Mouse (Mus musculus) midbrain, embryonic 14.5 days (tissue): ENCODE data around the gene Pacs1. TPM values are rescaled to one million over a fixed set of nuclear protein-coding genes. Genes with fewer than 3 reads are reported as not detected.
A peak's percentile ranks its signal among the peaks of the same experiment; 100 is the strongest.

Experiments
- ATAC-seq: fragments of 200-750 bp; cut with Nextera tagmentation; 2 replicates; pipeline ENCODE4 v1.8.0; 2017; ENCODE audit warnings: moderate number of reproducible peaks, moderate library complexity; ENCODE audit not compliant: low FRiP score, low TSS enrichment
- DNase-seq: peaks from one replicate; pipeline ENCODE4 v3.0.0-alpha.2; 2015
- H3K27ac ChIP-seq: fragments of 300-500 bp; sonication (generic); replicated peaks from 2 replicates; pipeline ENCODE4 v1.5.1; 2014; ENCODE audit warnings: mild to moderate bottlenecking, low read depth, low read length, moderate library complexity
- H3K27me3 ChIP-seq: fragments of 300-500 bp; sonication (generic); 2 replicates; pipeline ENCODE4 v1.6.1; 2014; ENCODE audit warnings: low read length, control low read depth, mixed read lengths; ENCODE audit not compliant: control insufficient read depth, insufficient read depth
- H3K36me3 ChIP-seq: fragments of 300-500 bp; sonication (generic); 2 replicates; pipeline ENCODE4 v1.6.1; 2014; ENCODE audit warnings: low read length, control low read depth; ENCODE audit not compliant: control insufficient read depth, insufficient read depth
- H3K4me1 ChIP-seq: fragments of 300-500 bp; sonication (generic); 2 replicates; pipeline ENCODE4 v1.6.1; 2014; ENCODE audit warnings: mild to moderate bottlenecking, antibody characterized with exemption, low read length, control low read depth; ENCODE audit not compliant: control insufficient read depth, insufficient read depth
- H3K4me2 ChIP-seq: fragments of 300-500 bp; sonication (generic); 2 replicates; pipeline ENCODE4 v1.6.1; 2014; ENCODE audit warnings: mild to moderate bottlenecking, low read length, moderate library complexity
- H3K4me3 ChIP-seq: fragments of 300-500 bp; sonication (generic); replicated peaks from 2 replicates; pipeline ENCODE4 v1.5.1; 2014; ENCODE audit warnings: low read depth, low read length
- H3K9ac ChIP-seq: fragments of 300-500 bp; sonication (generic); replicated peaks from 2 replicates; pipeline ENCODE4 v1.6.1; 2014; ENCODE audit warnings: mild to moderate bottlenecking, low read length, moderate library complexity
- H3K9me3 ChIP-seq: fragments of 300-500 bp; sonication (generic); 2 replicates; pipeline ENCODE4 v1.6.1; 2016; ENCODE audit warnings: low read length, control low read depth, mixed read lengths; ENCODE audit not compliant: control insufficient read depth
- WGBS: fragments of 180-500 bp; shearing (Covaris S2); extraction: QIAGEN DNeasy Blood & Tissue Kit; methylation state at CpG from one replicate; pipeline ENCODE4 v1.1.7; 2014; 5-methylcytosine and 5-hydroxymethylcytosine counted together
- polyA plus RNA-seq: library from polyadenylated mRNA; unstranded; fragments of >200 nt; fragmentation: Nextera tagmentation; extraction: Ambion mirVana; gene quantifications from 2 replicates; pipeline ENCODE4 v1.2.1, GENCODE M21; 2014

Pacs1 gene
- polyA plus RNA-seq, 1 experiment from 2014 or later, result 48.4 TPM

DNA sequence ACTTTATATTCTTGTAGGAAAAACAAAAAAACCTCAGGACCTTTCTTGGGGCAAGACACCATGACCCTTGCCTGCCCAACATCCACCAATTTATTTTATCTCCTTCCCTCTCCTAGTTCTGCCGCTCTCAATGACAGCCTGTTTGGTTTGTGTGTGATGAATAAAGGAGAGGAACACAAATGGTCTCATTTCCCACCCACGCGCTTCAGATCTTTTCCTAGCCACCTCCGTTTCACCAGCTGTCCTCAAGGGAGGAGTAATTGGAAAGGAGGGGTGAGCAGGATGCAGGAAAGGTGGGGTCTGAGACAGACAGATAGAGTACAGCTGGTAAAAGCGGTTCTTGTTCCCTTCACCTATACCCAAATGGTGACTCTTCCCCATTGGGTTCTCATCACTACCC is 23.7 kb upstream of the Pacs1 start:
- ATAC-seq (no peak), DNase-seq (no peak)
- 86% methylated on average over 5 of the region's 5 CpGs for WGBS
- Histone ChIP-seq H3K9me3 (no peaks in the 10 kb centered on the region), H3K36me3 (peaks cover 17% of the 10 kb centered on the region), H3K9ac (no peak overlapping the region), H3K4me1 (peaks cover 30% of the 10 kb centered on the region), H3K4me2 (no peak overlapping the region), H3K27ac (no peak overlapping the region), H3K27me3 (no peaks in the 10 kb centered on the region), H3K4me3 (no peak overlapping the region)

DNA sequence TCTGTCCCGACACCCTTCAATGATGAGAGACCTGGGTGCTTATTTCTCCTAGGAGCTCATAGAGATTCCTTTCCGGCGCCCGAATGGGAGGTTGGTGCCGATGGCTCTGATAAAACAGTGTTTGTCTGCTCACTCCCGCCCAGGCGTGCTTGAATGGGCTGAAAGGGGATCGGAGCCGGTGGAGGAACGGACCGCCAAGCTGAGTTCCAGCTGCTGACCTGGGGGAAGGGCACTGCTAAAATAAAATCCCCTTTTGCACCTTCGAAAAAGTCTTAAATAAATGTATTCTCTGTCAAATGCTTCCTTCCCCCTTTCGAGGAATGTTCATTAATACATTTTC is 22.8 kb upstream of the Pacs1 start:
- Histone ChIP-seq H3K4me2 (peak overlapping the region; percentile 75), H3K27ac (peak overlapping the region; percentile 88), H3K9ac (peak overlapping the region; percentile 84), H3K4me3 (peak overlapping the region; percentile 93), H3K9me3 (no peaks in the 10 kb centered on the region), H3K4me1 (peaks cover 30% of the 10 kb centered on the region), H3K27me3 (no peaks in the 10 kb centered on the region), H3K36me3 (peaks cover 25% of the 10 kb centered on the region)
- DNase-seq (no peak), ATAC-seq (peak; percentile 7; the same call in 1 of the 2 replicates)
- WGBS, result 8% methylated on average over 13 of the region's 13 CpGs

- H3K4me1 ChIP-seq, result peaks cover 30% of the 10 kb centered on the region
- H3K9ac ChIP-seq, result peak within 1 kb of the TSS; percentile 84
- H3K9me3 ChIP-seq, result no peaks in the 10 kb centered on the region
- H3K4me2 ChIP-seq, result peak within 1 kb of the TSS; percentile 78
- peak within 1 kb of the TSS; percentile 93 for H3K4me3 ChIP-seq
- no peaks in the 10 kb centered on the region for H3K27me3 ChIP-seq
- peak within 1 kb of the TSS; percentile 88 for H3K27ac ChIP-seq
- H3K36me3 ChIP-seq, result peaks cover 31% of the 10 kb centered on the region
- under 1% methylated on average over 46 of the region's 46 CpGs for WGBS
- DNase-seq, result peak; percentile 100
- ATAC-seq, result peak; percentile 93
Observed at GRCm38 (mm10) chr19:5294972-5295735, 22.2 kb upstream of the Pacs1 start, which contains the start of gene Sf3b2. TSS of gene Sf3b2 (minus strand) at chr19:5295455.

DNA sequence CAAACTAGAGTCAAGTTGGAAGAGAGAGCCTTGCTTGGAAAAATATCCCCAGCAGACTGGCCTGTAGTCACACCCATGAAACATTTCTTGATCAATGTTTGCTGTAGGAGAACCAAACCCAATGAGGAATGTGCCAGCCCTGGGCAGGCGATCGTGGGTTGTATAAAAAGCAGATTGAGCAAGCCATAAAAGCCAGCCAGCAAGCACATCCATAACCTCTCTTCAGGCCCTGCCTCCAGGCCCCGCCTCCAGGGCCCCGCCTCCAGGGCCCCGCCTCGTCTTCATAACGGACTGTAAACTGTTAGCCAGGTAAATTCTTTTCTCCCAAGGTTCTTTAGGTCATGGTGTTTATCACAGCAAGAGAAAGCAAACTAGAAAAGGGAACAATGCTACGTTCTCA is 5.5 kb upstream of the Pacs1 start:
- no peak overlapping the region for H3K4me3 ChIP-seq
- ATAC-seq, result no peak
- H3K27me3 ChIP-seq, result no peaks in the 10 kb centered on the region
- WGBS, result 89% methylated on average over 8 of the region's 8 CpGs
- DNase-seq, result no peak
- H3K9ac ChIP-seq, result no peak overlapping the region
- no peak overlapping the region for H3K4me2 ChIP-seq
- no peaks in the 10 kb centered on the region for H3K9me3 ChIP-seq
- peaks cover 84% of the 10 kb centered on the region for H3K36me3 ChIP-seq
- 0 out of 2 replicates have a peak, but pooled peaks cover 3% of the 10 kb centered on the region for H3K4me1 ChIP-seq
- no peak overlapping the region for H3K27ac ChIP-seq

DNA sequence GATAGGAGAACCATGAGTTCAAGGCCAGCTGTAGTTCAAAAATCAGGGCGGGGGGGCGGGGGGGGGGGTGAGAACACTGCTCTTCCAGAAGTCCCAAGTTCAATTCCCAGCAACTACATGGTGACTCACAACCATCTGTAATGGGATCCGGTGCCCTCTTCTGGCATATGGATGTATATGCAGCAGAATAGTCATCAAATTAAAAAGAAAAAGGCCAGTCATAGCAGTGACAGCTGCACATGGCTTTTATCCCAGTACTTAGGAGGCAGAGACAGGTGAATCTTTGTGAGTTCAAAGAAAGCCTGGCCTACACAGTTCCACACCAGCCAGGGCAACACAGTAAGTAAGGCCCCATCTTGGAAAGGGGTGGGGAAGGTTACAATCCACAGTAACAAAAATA is 4.2 kb upstream of the Pacs1 start:
- no peak overlapping the region for H3K4me3 ChIP-seq
- no peak overlapping the region for H3K4me2 ChIP-seq
- H3K4me1 ChIP-seq, result peaks cover 3% of the 10 kb centered on the region; the same call in 1 of the 2 replicates
- DNase-seq (peak; percentile 19), ATAC-seq (no peak)
- H3K9ac ChIP-seq, result no peak overlapping the region
- 89% methylated on average over 3 of the region's 3 CpGs for WGBS
- H3K36me3 ChIP-seq, result peaks cover 73% of the 10 kb centered on the region
- no peaks in the 10 kb centered on the region for H3K9me3 ChIP-seq
- no peak overlapping the region for H3K27ac ChIP-seq
- no peaks in the 10 kb centered on the region for H3K27me3 ChIP-seq

GRCm38 (mm10) chr19:5276531-5276930 is 3.6 kb upstream of the Pacs1 start:
- 91% methylated on average over 2 of the region's 2 CpGs for WGBS
- ATAC-seq (no peak), DNase-seq (no peak)
- Histone ChIP-seq H3K9me3 (no peaks in the 10 kb centered on the region), H3K27me3 (no peaks in the 10 kb centered on the region), H3K4me1 (peaks cover 9% of the 10 kb centered on the region), H3K4me2 (no peak overlapping the region), H3K36me3 (peaks cover 67% of the 10 kb centered on the region), H3K9ac (no peak overlapping the region), H3K27ac (no peak overlapping the region), H3K4me3 (no peak overlapping the region)

- H3K36me3 ChIP-seq, result peaks cover 59% of the 10 kb centered on the region
- DNase-seq (no peak), ATAC-seq (no peak)
- H3K4me2 ChIP-seq, result no peak overlapping the region
- WGBS, result 95% methylated on average over 5 of the region's 5 CpGs
- H3K9me3 ChIP-seq, result no peaks in the 10 kb centered on the region
- H3K27me3 ChIP-seq, result no peaks in the 10 kb centered on the region
- peaks cover 16% of the 10 kb centered on the region for H3K4me1 ChIP-seq
- no peak overlapping the region for H3K27ac ChIP-seq
- H3K9ac ChIP-seq, result no peak overlapping the region
- H3K4me3 ChIP-seq, result no peak overlapping the region
Observed at GRCm38 (mm10) chr19:5275736-5276135, 2.8 kb upstream of the Pacs1 start.

DNA sequence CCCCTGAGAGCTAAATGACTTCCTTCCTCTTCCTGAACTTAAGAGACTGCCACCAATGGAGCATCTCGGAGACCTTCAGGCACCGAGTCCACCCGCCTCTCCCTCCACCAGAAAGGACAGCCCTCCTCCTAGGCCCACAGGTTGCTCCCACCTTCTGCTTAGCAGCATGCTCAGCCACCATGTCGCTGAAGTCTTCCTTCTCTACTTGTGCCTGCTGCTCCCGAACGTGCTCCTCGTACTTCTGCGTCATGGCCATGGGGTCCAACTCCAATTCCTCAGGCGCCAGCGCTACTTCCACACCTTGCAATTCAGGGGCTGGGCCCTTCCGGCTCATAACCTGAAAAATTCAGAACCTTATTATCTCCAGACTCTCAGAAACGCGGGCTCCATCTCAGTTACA is 1.7 kb upstream of the Pacs1 start:
- H3K9me3 ChIP-seq, result no peaks in the 10 kb centered on the region
- no peak for ATAC-seq
- no peak overlapping the region for H3K9ac ChIP-seq
- H3K4me2 ChIP-seq, result no peak overlapping the region
- DNase-seq, result no peak
- peaks cover 23% of the 10 kb centered on the region for H3K4me1 ChIP-seq
- 95% methylated on average over 11 of the region's 13 CpGs for WGBS
- no peak overlapping the region for H3K4me3 ChIP-seq
- peaks cover 54% of the 10 kb centered on the region for H3K36me3 ChIP-seq
- H3K27me3 ChIP-seq, result no peaks in the 10 kb centered on the region
- no peak overlapping the region for H3K27ac ChIP-seq

DNA sequence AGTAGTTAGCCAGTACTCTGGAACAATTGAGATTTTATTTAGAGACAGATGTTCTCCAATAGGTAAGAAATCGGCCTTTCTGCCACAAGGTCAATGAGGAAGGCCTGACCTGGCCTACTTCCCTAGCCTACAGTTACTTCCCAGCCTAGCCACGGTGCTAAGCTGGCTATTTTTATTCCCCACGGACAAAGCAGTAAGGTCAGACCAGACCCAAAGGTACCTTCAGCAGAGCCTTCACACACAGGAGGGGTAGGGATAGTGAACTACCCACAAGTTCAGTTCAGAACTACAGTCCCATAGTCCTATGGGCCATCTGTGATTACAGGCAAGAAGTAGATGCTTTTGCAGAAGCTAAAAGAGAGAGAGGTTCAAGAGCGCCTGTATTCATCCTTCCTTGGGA is 997 bp upstream of the Pacs1 start:
- Histone ChIP-seq H3K36me3 (peaks cover 46% of the 10 kb centered on the region), H3K4me3 (no peak overlapping the region)

More for the DNA sequence above, 997 bp upstream of the Pacs1 start:
- ATAC-seq (no peak), DNase-seq (no peak)
- H3K9me3 ChIP-seq, result no peaks in the 10 kb centered on the region
- H3K4me2 ChIP-seq, result 0 out of 2 replicates have a peak overlapping the region, but pooled peaks have one; percentile 91
- H3K27ac ChIP-seq, result peak overlapping the region; percentile 92
- peaks cover 23% of the 10 kb centered on the region for H3K4me1 ChIP-seq
- H3K9ac ChIP-seq, result no peak overlapping the region; the same call in 1 of the 2 replicates
- WGBS, result 84% methylated on average over 4 of the region's 4 CpGs
- H3K27me3 ChIP-seq, result no peaks in the 10 kb centered on the region
